Mouse (Mus musculus) heart, postnatal 10 days (tissue): ENCODE results near the gene Olfr963. TPM values are rescaled to one million over a fixed set of nuclear protein-coding genes. Genes with fewer than 3 reads are reported as not detected.
"Not testable (repeated sequence)": the region's sequence is repeated elsewhere in the genome, so short reads cannot be mapped to it uniquely, and the experiment has no call there.

Experiments used
- DNase-seq, 2 experiments: peaks; one replicate each; pipeline ENCODE4 v3.0.0; 2021
- intact Hi-C: fragments of 180-260 bp; cut with DNase I; formaldehyde crosslinking; loops from one replicate; pipeline ENCODE4 v1.15.1; 2025
- total RNA-seq, 2 experiments: library from RNA; stranded (reverse); gene quantifications; 2 replicates each; pipeline ENCODE4 v1.2.3; 2021

Olfr963 gene
- total RNA-seq, result not detected

DNA sequence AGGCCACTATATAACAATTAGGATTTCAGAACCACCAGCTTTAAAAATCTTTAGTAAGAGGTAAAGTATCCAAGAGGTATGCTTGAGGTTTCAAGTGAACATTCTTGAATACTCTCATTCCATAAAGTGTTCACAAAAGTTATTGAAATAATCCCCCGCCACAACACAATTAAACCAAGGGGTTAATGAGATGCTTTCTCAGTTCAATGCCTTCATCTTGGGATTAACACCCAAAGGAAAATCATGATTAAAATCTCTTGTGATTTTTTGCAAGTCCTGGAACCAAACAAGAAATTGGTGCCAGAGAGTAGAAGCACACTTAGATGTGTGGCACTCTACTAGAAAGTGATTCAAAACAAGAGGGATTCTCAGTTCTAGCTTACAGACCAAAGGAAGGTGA, at the start of gene Olfr963:
Gene Olfr963 (plus strand): TSS at position 301 of the 400 bp plus-strand sequence.
- no peak for DNase-seq
- intact Hi-C loops, result no loop called here

- intact Hi-C loops, result no loop called here
- no peak for DNase-seq
Measured at GRCm38 (mm10) chr9:39621073-39621472, 45.9 kb upstream of the Olfr963 start, which contains the start of gene Olfr960. TSS of gene Olfr960 (plus strand) at chr9:39621373.

GRCm38 (mm10) chr9:39623783-39624182, 43.2 kb upstream of the Olfr963 start:
- DNase-seq, result no peak
- intact Hi-C loops, result no loop called here

DNA sequence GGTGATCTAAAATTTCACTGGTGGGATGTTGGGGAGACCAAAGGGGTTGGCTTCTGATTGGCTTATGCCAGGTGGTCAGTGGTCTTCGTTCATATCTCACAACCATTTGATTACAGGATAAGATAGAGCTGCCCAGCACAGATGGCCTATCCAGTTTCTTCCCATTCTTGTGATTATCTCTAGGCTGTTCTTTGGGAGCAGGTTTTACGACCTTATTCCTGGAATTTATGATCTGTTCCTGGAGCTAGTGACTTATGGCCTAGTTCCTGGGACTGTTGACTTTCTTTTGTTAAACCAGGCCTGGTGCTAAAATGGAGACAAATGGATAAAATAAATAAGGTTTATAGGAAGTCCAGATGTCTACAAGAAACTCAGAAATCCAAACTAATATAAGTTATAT, 42.3 kb upstream of the Olfr963 start:
- DNase-seq, result no peak
- intact Hi-C loops, result no loop called here

DNA sequence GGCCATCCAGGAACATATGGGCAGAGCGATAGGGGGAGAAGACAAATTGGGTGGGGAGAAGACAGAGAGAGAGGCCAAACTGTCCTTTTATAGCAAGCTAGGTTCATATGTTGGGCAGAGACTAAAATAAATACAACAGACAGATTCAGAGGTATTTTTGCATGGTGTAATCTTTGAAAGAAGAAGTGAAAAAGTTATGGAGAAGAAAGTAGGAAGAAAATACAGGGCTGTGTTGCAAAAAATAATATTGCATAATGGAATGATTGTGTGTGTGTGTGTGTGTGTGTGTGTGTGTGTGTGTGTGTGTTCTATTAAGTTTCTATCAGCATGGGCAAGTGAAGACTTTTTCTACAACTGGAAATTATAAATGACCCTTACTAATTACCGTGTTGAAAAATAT, 37.9 kb upstream of the Olfr963 start:
- intact Hi-C loops, result no loop called here
- no peak for DNase-seq

- DNase-seq, result no peak
- intact Hi-C loops, result no loop called here
Measured at GRCm38 (mm10) chr9:39633913-39634594, 33.0 kb upstream of the Olfr963 start.

GRCm38 (mm10) chr9:39644785-39645184, 22.2 kb upstream of the Olfr963 start, which contains the start of gene Olfr961:
TSS of gene Olfr961 (plus strand) at chr9:39645085.
- DNase-seq, result no peak
- intact Hi-C loops, result no loop called here

DNA sequence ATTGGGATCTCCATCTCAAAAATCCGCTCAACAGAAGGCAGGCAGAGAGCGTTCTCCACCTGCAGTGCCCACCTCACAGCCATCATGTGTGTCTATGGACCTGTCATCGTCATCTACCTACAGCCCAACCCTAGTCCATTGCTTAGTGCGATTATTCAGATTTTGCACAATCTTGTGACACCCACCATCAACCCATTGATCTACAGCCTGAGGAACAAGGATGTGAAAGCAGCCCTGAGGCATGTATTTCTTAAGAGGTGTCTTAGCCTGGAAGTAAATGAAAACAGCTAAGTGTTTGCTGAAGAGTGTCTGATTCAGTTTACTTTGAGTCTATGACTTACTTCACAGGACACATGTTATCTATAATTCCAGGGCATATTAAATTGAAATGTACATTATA, 19.6 kb upstream of the Olfr963 start:
- intact Hi-C loops, result no loop called here
- no peak for DNase-seq

DNA sequence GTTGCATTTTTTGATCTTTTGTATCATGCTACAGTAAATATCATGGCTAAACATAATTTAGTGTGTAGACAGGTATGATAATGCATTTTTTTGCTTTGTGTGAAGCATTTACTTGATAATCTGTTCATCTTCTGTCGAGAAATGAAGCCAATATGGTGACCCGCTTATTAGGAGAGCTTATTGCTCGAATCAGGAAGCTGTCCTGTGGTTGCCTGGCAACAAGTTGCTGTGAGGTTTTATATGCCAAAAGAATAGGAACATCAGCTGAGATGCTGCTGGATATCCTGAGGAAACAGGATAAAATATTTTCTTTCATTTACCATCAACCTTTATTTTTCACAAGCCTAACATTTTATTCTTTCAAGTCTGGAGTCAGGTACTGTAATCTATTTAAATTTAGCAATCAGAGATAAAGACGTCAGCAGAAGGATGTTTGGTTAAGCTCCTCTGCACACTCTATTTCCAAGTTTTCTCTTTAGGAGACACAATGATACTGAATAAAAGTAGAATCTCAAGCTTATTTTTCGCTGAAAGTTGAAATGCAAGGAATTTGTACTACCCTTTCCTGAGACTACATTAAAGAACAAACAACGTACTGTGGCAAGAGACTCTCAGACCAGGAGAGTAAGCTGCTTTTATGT, 12.1 kb upstream of the Olfr963 start:
- intact Hi-C loops, result no loop called here
- no peak for DNase-seq

GRCm38 (mm10) chr9:39669723-39670122, 2.7 kb downstream of the Olfr963 start:
- intact Hi-C loops, result no loop called here
- DNase-seq, result no peak

DNA sequence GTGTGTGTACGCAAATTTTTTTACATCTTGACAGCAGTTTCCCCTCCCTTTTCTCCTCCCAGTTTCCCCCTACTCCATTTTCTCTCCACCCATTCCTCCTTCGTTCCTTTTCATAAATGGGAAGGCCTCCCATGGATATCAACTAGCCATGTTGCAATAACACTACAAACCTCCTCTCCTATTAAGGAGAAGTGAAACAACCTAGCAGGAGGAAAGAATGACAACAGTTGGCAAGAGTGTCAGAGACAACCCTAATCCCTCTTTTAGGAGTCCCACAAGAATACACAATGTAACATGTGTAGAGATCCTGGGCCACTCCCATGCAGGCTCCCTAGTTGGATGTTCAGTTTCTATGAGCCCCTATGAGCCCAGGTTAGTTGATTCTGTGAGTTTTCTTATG, 7.8 kb downstream of the Olfr963 start:
- no peak for DNase-seq
- intact Hi-C loops, result no loop called here

GRCm38 (mm10) chr9:39678557-39678956, 11.6 kb downstream of the Olfr963 start:
- intact Hi-C loops, result no loop called here
- DNase-seq, result no peak

GRCm38 (mm10) chr9:39679280-39679679, 12.3 kb downstream of the Olfr963 start:
- intact Hi-C loops, result no loop called here
- DNase-seq, result no peak

DNA sequence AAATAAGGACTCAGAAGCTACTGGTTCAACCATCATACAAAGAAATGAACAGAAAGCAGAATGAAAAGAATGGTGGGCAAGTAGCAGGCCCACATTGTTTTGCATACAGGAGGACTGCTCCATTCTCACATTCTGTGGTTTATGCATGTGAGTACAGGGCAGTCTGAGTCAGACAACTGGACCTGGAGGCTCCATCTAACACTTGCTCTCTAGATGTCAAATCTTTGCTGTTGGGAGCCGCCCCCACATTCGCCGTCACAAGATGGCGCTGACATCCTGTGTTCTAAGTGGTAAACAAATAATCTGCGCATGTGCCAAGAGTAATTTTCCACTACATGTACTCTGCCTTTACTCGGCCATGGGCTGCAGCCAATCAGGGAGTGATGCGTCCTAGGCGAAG, 34.1 kb downstream of the Olfr963 start:
- intact Hi-C loops, DNase-seq: not testable (repeated sequence)

- intact Hi-C loops, result no loop called here
- DNase-seq, result no peak
Measured at GRCm38 (mm10) chr9:39707017-39707416, 40.0 kb downstream of the Olfr963 start, which contains the start of gene Olfr149. TSS of gene Olfr149 (minus strand) at chr9:39707117.

GRCm38 (mm10) chr9:39708958-39709357, 42.0 kb downstream of the Olfr963 start:
- intact Hi-C loops, result no loop called here
- peak; percentile 45 to 50 for DNase-seq

- intact Hi-C loops, result no loop called here
- no peak for DNase-seq
Measured at GRCm38 (mm10) chr9:39711053-39711452, 44.0 kb downstream of the Olfr963 start, which contains the start of gene Olfr965. TSS of gene Olfr965 (plus strand) at chr9:39711353.

Other genes with a start within 250 kb of the Olfr963 start
- not detected for gene Olfr952, start 240.1 kb upstream of the Olfr963 start, total RNA-seq
- not detected for gene Olfr954, start 210.5 kb upstream of the Olfr963 start, total RNA-seq
- not detected for gene Olfr955, start 195.3 kb upstream of the Olfr963 start, total RNA-seq
- not detected for gene Olfr44, start 173.2 kb upstream of the Olfr963 start, total RNA-seq
- not detected for gene Olfr957, start 151.4 kb upstream of the Olfr963 start, total RNA-seq
- gene Olfr958, start 113.2 kb upstream of the Olfr963 start, total RNA-seq, result not detected
- gene Olfr959, start 91.6 kb upstream of the Olfr963 start, total RNA-seq, result not detected
- gene AW551984, start 62.8 kb upstream of the Olfr963 start, total RNA-seq, result 1 to 10 TPM; 2.3 to 3.8 TPM
- gene Olfr148, start 56.5 kb upstream of the Olfr963 start, total RNA-seq, result not detected
- not detected for gene Olfr960, start 45.8 kb upstream of the Olfr963 start, total RNA-seq
- gene Olfr961, start 22.1 kb upstream of the Olfr963 start, total RNA-seq, result not detected
- not detected for gene Olfr149, start 39.9 kb downstream of the Olfr963 start, total RNA-seq
- not detected for gene Olfr965, start 44.1 kb downstream of the Olfr963 start, total RNA-seq
- gene Olfr150, start 63.8 kb downstream of the Olfr963 start, total RNA-seq, result not detected
- gene Olfr967, start 79.0 kb downstream of the Olfr963 start, total RNA-seq, result not detected
- not detected for gene Olfr968, start 116.0 kb downstream of the Olfr963 start, total RNA-seq
- gene Olfr969, start 123.7 kb downstream of the Olfr963 start, total RNA-seq, result not detected
- not detected for gene Olfr970, start 141.7 kb downstream of the Olfr963 start, total RNA-seq
- not detected for gene Olfr971, start 169.7 kb downstream of the Olfr963 start, total RNA-seq
- gene Olfr972, start 199.2 kb downstream of the Olfr963 start, total RNA-seq, result not detected
- not detected for gene Olfr229, start 240.1 kb downstream of the Olfr963 start, total RNA-seq